22 mouse cellular contexts compared by ENCODE assay signal in genomic region chr1:151153056-151153652, GRCm38 (mm10). TPM values are rescaled to one million over a fixed set of nuclear protein-coding genes. Genes with fewer than 3 reads are reported as not detected.
DNase-seq lines count a peak whose midpoint lies in the region; ATAC-seq and TF ChIP-seq lines count a peak whose summit lies in the region.
"Had no signal": no experiment of that assay in that cellular context is flagged by ENCODE, and none has a peak within 500 bp of the region (broad histone marks: within the 10 kb centered on the region; RNA-seq: fewer than 3 reads in every experiment).

No protein-coding gene starts in this region.

- intact Hi-C loops in heart, adult 2 months (cut with DNase I): no loop called here
- intact Hi-C loops in heart, postnatal 14 days (cut with DNase I): no loop called here

- H3K27me3 ChIP-seq in heart, adult 2 months (ENCODE audit: control insufficient read depth, insufficient read depth, low read length): no peaks in the 10 kb centered on the region
- no peaks in the 10 kb centered on the region for H3K27me3 ChIP-seq in liver, embryonic 15.5 days
- 0 out of 2 replicates have a peak, but pooled peaks cover 4% of the 10 kb centered on the region for H3K27me3 ChIP-seq in liver, embryonic 12.5 days (replicated peaks)
- no peaks in the 10 kb centered on the region for H3K27me3 ChIP-seq in intestine, embryonic 15.5 days (replicated peaks)
- H3K27me3 ChIP-seq: embryonic facial prominence, embryonic 13.5 days; limb, embryonic 13.5 days; neural tube, embryonic 12.5 days had no signal

- H3K4me1 ChIP-seq in heart, adult 2 months (ENCODE audit: control insufficient read depth, insufficient read depth, low read length): no peaks in the 10 kb centered on the region; the same call in 1 of the 2 replicates
- H3K4me1 ChIP-seq in liver, embryonic 15.5 days (replicated peaks): no peaks in the 10 kb centered on the region; the same call in 1 of the 2 replicates
- H3K4me1 ChIP-seq in liver, embryonic 12.5 days: peaks cover 17% of the 10 kb centered on the region
- 0 out of 2 replicates have a peak, but pooled peaks cover 3% of the 10 kb centered on the region for H3K4me1 ChIP-seq in intestine, embryonic 15.5 days (replicated peaks)
- H3K4me1 ChIP-seq: neural tube, embryonic 12.5 days had no signal

- no peak for TF ChIP-seq POLR2A in heart, adult 2 months (IDR thresholded peaks at IDR 0.05; ENCODE audit: insufficient read depth, low read depth, low read length)

- no peaks in the 10 kb centered on the region for H3K79me2 ChIP-seq in heart, adult 2 months (replicated peaks; ENCODE audit: control insufficient read depth, insufficient read depth, low read length)

- H3K27ac ChIP-seq in heart, adult 2 months: peak overlapping the region; percentile 40; the same call in 1 of the 2 replicates
- H3K27ac ChIP-seq in liver, embryonic 15.5 days (replicated peaks): no peak overlapping the region
- no peak overlapping the region for H3K27ac ChIP-seq in liver, embryonic 12.5 days
- no peak overlapping the region for H3K27ac ChIP-seq in intestine, embryonic 15.5 days
- H3K27ac ChIP-seq: hindbrain, embryonic 10.5 days; limb, embryonic 13.5 days; neural tube, embryonic 12.5 days had no signal

- peak; percentile 81 for TF ChIP-seq EP300 in heart, adult 2 months (IDR thresholded peaks at IDR 0.05; ENCODE audit: insufficient read depth, low read depth, low read length)

- TF ChIP-seq CTCF in heart, adult 2 months (IDR thresholded peaks at IDR 0.05): no peak

- H3K36me3 ChIP-seq in heart, adult 2 months (ENCODE audit: control insufficient read depth, insufficient read depth, low read length): no peaks in the 10 kb centered on the region; the same call in 1 of the 2 replicates
- no peaks in the 10 kb centered on the region for H3K36me3 ChIP-seq in liver, embryonic 15.5 days (replicated peaks)
- H3K36me3 ChIP-seq in liver, embryonic 12.5 days: no peaks in the 10 kb centered on the region
- no peaks in the 10 kb centered on the region for H3K36me3 ChIP-seq in intestine, embryonic 15.5 days
- H3K36me3 ChIP-seq: embryonic facial prominence, embryonic 13.5 days; hindbrain, embryonic 10.5 days; limb, embryonic 13.5 days; neural tube, embryonic 12.5 days had no signal

- DNase-seq in heart, adult 2 months: peak in 1 of 2 experiments; percentile 15
- DNase-seq in heart, postnatal 14 days: no peak
- DNase-seq in thymus, postnatal 36 days: no peak
- DNase-seq in spleen, adult 18-20 months: no peak
- DNase-seq: cerebellum, adult 11-12 months; gastrocnemius, postnatal 10 days; thymus, adult 2 months had no signal

- H3K4me2 ChIP-seq in liver, embryonic 15.5 days: no peak overlapping the region
- H3K4me2 ChIP-seq in liver, embryonic 12.5 days: no peak overlapping the region
- no peak overlapping the region for H3K4me2 ChIP-seq in intestine, embryonic 15.5 days (replicated peaks)
- H3K4me2 ChIP-seq: embryonic facial prominence, embryonic 13.5 days; limb, embryonic 13.5 days; neural tube, embryonic 12.5 days had no signal

- H3K4me3 ChIP-seq in heart, adult 2 months: no peak overlapping the region
- no peak overlapping the region for H3K4me3 ChIP-seq in liver, embryonic 15.5 days (replicated peaks)
- H3K4me3 ChIP-seq in liver, embryonic 12.5 days: no peak overlapping the region
- H3K4me3 ChIP-seq in intestine, embryonic 15.5 days (replicated peaks): no peak overlapping the region
- H3K4me3 ChIP-seq: embryonic facial prominence, embryonic 13.5 days; hindbrain, embryonic 10.5 days; limb, embryonic 13.5 days; neural tube, embryonic 12.5 days had no signal

- H3K9me3 ChIP-seq in liver, embryonic 15.5 days (replicated peaks): no peaks in the 10 kb centered on the region
- no peaks in the 10 kb centered on the region for H3K9me3 ChIP-seq in liver, embryonic 12.5 days (replicated peaks)
- no peaks in the 10 kb centered on the region for H3K9me3 ChIP-seq in intestine, embryonic 15.5 days
- H3K9me3 ChIP-seq: embryonic facial prominence, embryonic 13.5 days; hindbrain, embryonic 10.5 days; limb, embryonic 13.5 days; neural tube, embryonic 12.5 days had no signal

- no peak overlapping the region for H3K9ac ChIP-seq in heart, adult 2 months (ENCODE audit: low read depth, low read length)
- H3K9ac ChIP-seq in liver, embryonic 15.5 days: no peak overlapping the region
- H3K9ac ChIP-seq in liver, embryonic 12.5 days: no peak overlapping the region
- H3K9ac ChIP-seq in intestine, embryonic 15.5 days: no peak overlapping the region
- H3K9ac ChIP-seq: embryonic facial prominence, embryonic 13.5 days; limb, embryonic 13.5 days; neural tube, embryonic 12.5 days had no signal

- 40% methylated on average over 6 of the region's 6 CpGs for WGBS in heart, adult 2 months
- WGBS in liver, embryonic 15.5 days (ENCODE audit: insufficient replicate concordance): 54% methylated on average over 6 of the region's 6 CpGs
- WGBS in liver, embryonic 12.5 days (ENCODE audit: insufficient replicate concordance): 57% methylated on average over 6 of the region's 6 CpGs
- WGBS in intestine, embryonic 15.5 days: 66% methylated on average over 6 of the region's 6 CpGs

- peak; percentile 37 for ATAC-seq in liver, embryonic 15.5 days (ENCODE audit: insufficient read depth)
- no peak for ATAC-seq in liver, embryonic 12.5 days
- ATAC-seq in intestine, embryonic 15.5 days: peak; percentile 91
- ATAC-seq in CD4-positive, CD25-positive, alpha-beta regulatory T cell, adult 4 months: no peak
- ATAC-seq: inflammation-experienced regulatory T-cells, adult 6 months; lung, postnatal 0 days had no signal

RNA-seq across cellular contexts. Expression of gene Gm47985, which starts 29.2 kb away (rescaled TPM):
- under 1 TPM; 0.29 to 0.80 TPM for total RNA-seq in heart, adult 2 months (2021)
- 1.1 and 3.2 TPM in 2 replicates for polyA plus RNA-seq in heart, adult 2 months (2012; rRNA removed)
- total RNA-seq in heart, postnatal 14 days (2021): under 1 TPM; 0.61 to 0.91 TPM
- polyA plus RNA-seq in liver, embryonic 15.5 days (2015; fragmentation: Nextera tagmentation; extraction: Ambion mirVana): 1.9 and 2.2 TPM in 2 replicates
- polyA plus RNA-seq in liver, embryonic 12.5 days (2016; fragmentation: Nextera tagmentation; extraction: Ambion mirVana): 3.7 and 4.1 TPM in 2 replicates
- not detected in 2 replicates for polyA plus RNA-seq in intestine, embryonic 15.5 days (2015; fragmentation: Nextera tagmentation; extraction: Ambion mirVana)
- not detected for polyA plus RNA-seq in CD4-positive, CD25-positive, alpha-beta regulatory T cell, adult 4 months (2017; shearing (Covaris generic))
- total RNA-seq: adrenal gland, adult 18-20 months; left cerebral cortex, adult 8-10 months had no signal
- polyA plus RNA-seq: brain, embryonic 14.5 days; cortical plate, adult 2 months; embryonic facial prominence, embryonic 13.5 days had no signal

RNA-seq across cellular contexts. Expression of gene Gm8947, which starts 39.0 kb away (rescaled TPM):
- not detected for total RNA-seq in heart, adult 2 months (2021)
- polyA plus RNA-seq in heart, adult 2 months (2012; rRNA removed): 0.15 TPM in 1 of 2 replicates, not detected in the other
- not detected for total RNA-seq in heart, postnatal 14 days (2021)
- 1.2 and 1.3 TPM in 2 replicates for polyA plus RNA-seq in liver, embryonic 15.5 days (2015; fragmentation: Nextera tagmentation; extraction: Ambion mirVana)
- polyA plus RNA-seq in liver, embryonic 12.5 days (2016; fragmentation: Nextera tagmentation; extraction: Ambion mirVana): 1.2 and 1.7 TPM in 2 replicates
- 0.18 and 0.24 TPM in 2 replicates for polyA plus RNA-seq in intestine, embryonic 15.5 days (2015; fragmentation: Nextera tagmentation; extraction: Ambion mirVana)
- not detected for polyA plus RNA-seq in CD4-positive, CD25-positive, alpha-beta regulatory T cell, adult 4 months (2017; shearing (Covaris generic))
- total RNA-seq: adrenal gland, adult 18-20 months; gastrocnemius, postnatal 10 days; left cerebral cortex, adult 8-10 months; megakaryocyte-erythroid progenitor cell, adult 5-6 weeks had no signal
- polyA plus RNA-seq: brain, embryonic 14.5 days; cortical plate, adult 2 months; embryonic facial prominence, embryonic 13.5 days; inflammation-experienced regulatory T-cells, adult 6 months; limb, embryonic 13.5 days; lung, postnatal 0 days; thymus, adult 2 months had no signal

RNA-seq across cellular contexts. Expression of gene Gm47995, which starts 45.1 kb away (rescaled TPM):
- total RNA-seq in heart, adult 2 months (2021): not detected
- 0.53 TPM in 1 of 2 replicates, not detected in the other for polyA plus RNA-seq in heart, adult 2 months (2012; rRNA removed)
- not detected for total RNA-seq in heart, postnatal 14 days (2021)
- polyA plus RNA-seq in liver, embryonic 15.5 days (2015; fragmentation: Nextera tagmentation; extraction: Ambion mirVana): 0.74 and 0.82 TPM in 2 replicates
- 0.85 and 1.1 TPM in 2 replicates for polyA plus RNA-seq in liver, embryonic 12.5 days (2016; fragmentation: Nextera tagmentation; extraction: Ambion mirVana)
- polyA plus RNA-seq in intestine, embryonic 15.5 days (2015; fragmentation: Nextera tagmentation; extraction: Ambion mirVana): not detected in 2 replicates
- not detected for polyA plus RNA-seq in CD4-positive, CD25-positive, alpha-beta regulatory T cell, adult 4 months (2017; shearing (Covaris generic))
- total RNA-seq: adrenal gland, adult 18-20 months; gastrocnemius, postnatal 10 days; left cerebral cortex, adult 8-10 months had no signal
- polyA plus RNA-seq: brain, embryonic 14.5 days; cortical plate, adult 2 months; embryonic facial prominence, embryonic 13.5 days; inflammation-experienced regulatory T-cells, adult 6 months; limb, embryonic 13.5 days; thymus, adult 2 months had no signal

RNA-seq across cellular contexts. Expression of gene 3110040M04Rik, which starts 50.8 kb away (rescaled TPM):
- total RNA-seq in heart, adult 2 months (2021): not detected
- polyA plus RNA-seq in heart, adult 2 months (2012; rRNA removed): not detected in 2 replicates
- total RNA-seq in heart, postnatal 14 days (2021): not detected
- 0.39 and 1.0 TPM in 2 replicates for polyA plus RNA-seq in liver, embryonic 15.5 days (2015; fragmentation: Nextera tagmentation; extraction: Ambion mirVana)
- 1.3 and 1.6 TPM in 2 replicates for polyA plus RNA-seq in liver, embryonic 12.5 days (2016; fragmentation: Nextera tagmentation; extraction: Ambion mirVana)
- polyA plus RNA-seq in intestine, embryonic 15.5 days (2015; fragmentation: Nextera tagmentation; extraction: Ambion mirVana): 0.24 TPM in 1 of 2 replicates, not detected in the other
- polyA plus RNA-seq in CD4-positive, CD25-positive, alpha-beta regulatory T cell, adult 4 months (2017; shearing (Covaris generic)): not detected
- total RNA-seq: adrenal gland, adult 18-20 months; gastrocnemius, postnatal 10 days; left cerebral cortex, adult 8-10 months had no signal
- polyA plus RNA-seq: brain, embryonic 14.5 days; cortical plate, adult 2 months; embryonic facial prominence, embryonic 13.5 days; hindbrain, embryonic 10.5 days; inflammation-experienced regulatory T-cells, adult 6 months; limb, embryonic 13.5 days; lung, postnatal 0 days; neural tube, embryonic 12.5 days; thymus, adult 2 months had no signal

RNA-seq across cellular contexts. Expression of gene Gm47996, which starts 56.8 kb away (rescaled TPM):
- not detected for total RNA-seq in heart, adult 2 months (2021)
- not detected in 2 replicates for polyA plus RNA-seq in heart, adult 2 months (2012; rRNA removed)
- total RNA-seq in heart, postnatal 14 days (2021): not detected
- polyA plus RNA-seq in liver, embryonic 15.5 days (2015; fragmentation: Nextera tagmentation; extraction: Ambion mirVana): 0.18 and 0.31 TPM in 2 replicates
- 0.35 and 0.83 TPM in 2 replicates for polyA plus RNA-seq in liver, embryonic 12.5 days (2016; fragmentation: Nextera tagmentation; extraction: Ambion mirVana)
- polyA plus RNA-seq in intestine, embryonic 15.5 days (2015; fragmentation: Nextera tagmentation; extraction: Ambion mirVana): not detected in 2 replicates
- not detected for polyA plus RNA-seq in CD4-positive, CD25-positive, alpha-beta regulatory T cell, adult 4 months (2017; shearing (Covaris generic))
- total RNA-seq: adrenal gland, adult 18-20 months; gastrocnemius, postnatal 10 days; left cerebral cortex, adult 8-10 months; megakaryocyte-erythroid progenitor cell, adult 5-6 weeks had no signal
- polyA plus RNA-seq: cortical plate, adult 2 months; inflammation-experienced regulatory T-cells, adult 6 months; limb, embryonic 13.5 days; lung, postnatal 0 days; neural tube, embryonic 12.5 days; thymus, adult 2 months had no signal

Comparison
In these comparisons a context has a peak if more than half of its experiments do, and no peak if none do; other contexts are left out.
1. ATAC-seq: peak in liver, embryonic 15.5 days (single experiment) and intestine, embryonic 15.5 days (single experiment); none in liver, embryonic 12.5 days (single experiment) and CD4-positive, CD25-positive, alpha-beta regulatory T cell, adult 4 months (single experiment).